Comparison of ENCODE assay signal across 15 mouse cellular contexts in genomic region chr4:98489386-98489785, GRCm38 (mm10).
DNase-seq lines count a peak whose midpoint lies in the region; ATAC-seq and TF ChIP-seq lines count a peak whose summit lies in the region.
"Had no signal": no experiment of that assay in that cellular context is flagged by ENCODE, and none has a peak within 500 bp of the region (broad histone marks: within the 10 kb centered on the region; RNA-seq: fewer than 3 reads in every experiment).

No protein-coding gene starts in this region.

- peak; percentile 30 for TF ChIP-seq CTCF in gastrocnemius, adult 2 months (IDR thresholded peaks at IDR 0.05)
- TF ChIP-seq CTCF in layer of hippocampus, adult 2 months (conservative IDR thresholded peaks at IDR 0.05): peak; percentile 73
- peak; percentile 11 for TF ChIP-seq CTCF in Patski (IDR thresholded peaks at IDR 0.05)

- no peak for DNase-seq in gastrocnemius, adult 2 months
- DNase-seq in gastrocnemius, postnatal 10 days: no peak
- DNase-seq in layer of hippocampus, adult 2 months (ENCODE audit: low spot score in 2 of 2): no peak
- DNase-seq in layer of hippocampus, postnatal 14 days (ENCODE audit: low spot score in 2 of 2): no peak
- peak; percentile 5 for DNase-seq in 416B (ENCODE audit: low read depth)
- DNase-seq in Patski (ENCODE audit: low read depth, low spot score): no peak
- DNase-seq in B cell, adult 2 months: no peak
- DNase-seq in spleen, postnatal 36 days (ENCODE audit: low spot score in 2 of 2): no peak
- DNase-seq: cerebellum, adult 2 months; kidney, adult 11 months; kidney, postnatal 25 days; thymus, postnatal 36 days had no signal

- H3K27ac ChIP-seq in gastrocnemius, adult 2 months: no peak overlapping the region
- H3K27ac ChIP-seq in layer of hippocampus, adult 2 months: no peak overlapping the region
- H3K27ac ChIP-seq: embryonic facial prominence, embryonic 12.5 days; lung, embryonic 15.5 days; neural tube, embryonic 12.5 days had no signal

- no peak overlapping the region for H3K4me3 ChIP-seq in gastrocnemius, adult 2 months
- no peak overlapping the region for H3K4me3 ChIP-seq in layer of hippocampus, adult 2 months
- H3K4me3 ChIP-seq: embryonic facial prominence, embryonic 12.5 days; lung, embryonic 15.5 days; neural tube, embryonic 12.5 days had no signal

- intact Hi-C loops in gastrocnemius, adult 2 months (cut with DNase I): no loop called here

- ATAC-seq in Patski: no peak

- CTCF ChIA-PET in Patski (lab: Charles Lee): interaction anchor here (1.2 kb wide), 1 partner anchor 16 kb away, joined by 5 read pairs; no protein-coding TSS in a partner anchor

- H3K27me3 ChIP-seq in Patski: no peaks in the 10 kb centered on the region
- H3K27me3 ChIP-seq: embryonic facial prominence, embryonic 12.5 days; lung, embryonic 15.5 days; neural tube, embryonic 12.5 days had no signal

- POLR2A ChIA-PET in Patski (lab: Charles Lee): no interaction called here

- in situ Hi-C loops in Patski (cut with MboI; ENCODE audit: low pct_unique_long_range_greater_than_20kb): no loop called here

Comparison
In these comparisons a context has a peak if more than half of its experiments do, and no peak if none do; other contexts are left out.
1. CTCF ChIP-seq: peak in every context shown above with its lines; median percentile 73 in layer of hippocampus, adult 2 months; 30 in gastrocnemius, adult 2 months; 11 in Patski.